Mouse (Mus musculus) MEL (cell line): ENCODE results near the gene Osbpl8. TPM values are rescaled to one million over a fixed set of nuclear protein-coding genes. Genes with fewer than 3 reads are reported as not detected.

Source experiments
- DNase-seq: peaks from one replicate; pipeline ENCODE4 v3.0.0; 2011; ENCODE audit warnings: low read depth, low spot score
- H3K27ac ChIP-seq: 2 replicates; pipeline ENCODE4 v1.5.1; 2012; ENCODE audit warnings: low read depth, mild to moderate bottlenecking, control low read depth, low read length, moderate library complexity; ENCODE audit not compliant: control insufficient read depth
- H3K27me3 ChIP-seq, 2 experiments: fragments of 150-350 bp in 1 of 2; sonication (generic) in 1 of 2; 2 replicates each; pipeline ENCODE4 v1.6.1; 2012; ENCODE audit warnings: low read length in 2 of 2, mild to moderate bottlenecking in 2 of 2, improper control_type of control experiment in 1 of 2, moderate library complexity in 1 of 2; ENCODE audit not compliant: insufficient read depth in 2 of 2, control insufficient read depth in 1 of 2
- H3K36me3 ChIP-seq, 2 experiments: 2 replicates each; pipeline ENCODE4 v1.6.1; 2012 to 2014; ENCODE audit warnings: low read length in 2 of 2, improper control_type of control experiment in 1 of 2, inconsistent platforms in 1 of 2, mild to moderate bottlenecking in 1 of 2; ENCODE audit not compliant: insufficient read depth in 2 of 2, control insufficient read depth in 1 of 2
- H3K4me1 ChIP-seq, 2 experiments: fragments of 150-350 bp in 1 of 2; sonication (generic) in 1 of 2; 2 replicates each; pipeline ENCODE4 v1.6.1; 2012; ENCODE audit warnings: low read length in 2 of 2, improper control_type of control experiment in 1 of 2, mild to moderate bottlenecking in 1 of 2; ENCODE audit not compliant: insufficient read depth in 2 of 2, control insufficient read depth in 1 of 2
- H3K4me3 ChIP-seq, 2 experiments: fragments of 150-350 bp in 1 of 2; sonication (generic) in 1 of 2; 2 replicates each; pipeline ENCODE4 v1.5.1; 2012; ENCODE audit warnings: low read depth in 2 of 2, low read length in 2 of 2, mild to moderate bottlenecking in 2 of 2, moderate library complexity in 2 of 2, control low read depth in 1 of 2, improper control_type of control experiment in 1 of 2; ENCODE audit not compliant: control insufficient read depth in 1 of 2, insufficient read depth in 1 of 2
- H3K79me2 ChIP-seq: 2 replicates; pipeline ENCODE4 v1.6.1; 2012; ENCODE audit warnings: mild to moderate bottlenecking, low read length, moderate library complexity; ENCODE audit not compliant: control insufficient read depth, poor library complexity, insufficient read depth
- H3K9ac ChIP-seq: 2 replicates; pipeline ENCODE4 v1.6.1; 2012; ENCODE audit warnings: low read depth, mild to moderate bottlenecking, control low read depth, low read length, moderate library complexity; ENCODE audit not compliant: control insufficient read depth, poor library complexity, severe bottlenecking
- H3K9me3 ChIP-seq: fragments of 150-350 bp; sonication (generic); replicated peaks from 2 replicates; pipeline ENCODE4 v1.6.1; 2012; ENCODE audit warnings: mild to moderate bottlenecking, low read length, improper control_type of control experiment, moderate library complexity; ENCODE audit not compliant: insufficient read depth
- BHLHE40 ChIP-seq: IDR thresholded peaks from 2 replicates; pipeline ENCODE4 v1.6.1; 2012; ENCODE audit warnings: low read depth, mild to moderate bottlenecking, inconsistent platforms, low read length, improper control_type of control experiment, borderline replicate concordance
- E2F4 ChIP-seq: IDR thresholded peaks from 2 replicates; pipeline ENCODE4 v1.6.1; 2011; ENCODE audit warnings: low read depth, low read length, improper control_type of control experiment, borderline replicate concordance
- EP300 ChIP-seq, 2 experiments: IDR thresholded peaks; 2 replicates each; pipeline ENCODE4 v1.6.1; 2011; ENCODE audit warnings: improper control_type of control experiment in 2 of 2, low read length in 2 of 2, low read depth in 1 of 2, mild to moderate bottlenecking in 1 of 2
- ETS1 ChIP-seq: IDR thresholded peaks from 2 replicates; pipeline ENCODE4 v1.6.1; 2012; ENCODE audit warnings: low read depth, mild to moderate bottlenecking, inconsistent platforms, low read length, improper control_type of control experiment, moderate library complexity
- GATA1 ChIP-seq: IDR thresholded peaks from 2 replicates; pipeline ENCODE4 v1.6.1; 2011; ENCODE audit warnings: low read depth, low read length, improper control_type of control experiment
- HCFC1 ChIP-seq: IDR thresholded peaks from 2 replicates; pipeline ENCODE4 v1.6.1; 2012; ENCODE audit warnings: low read depth, mild to moderate bottlenecking, inconsistent platforms, low read length, improper control_type of control experiment, moderate library complexity
- MAZ ChIP-seq: IDR thresholded peaks from 2 replicates; pipeline ENCODE4 v1.6.1; 2012; ENCODE audit warnings: low read depth, mild to moderate bottlenecking, inconsistent platforms, low read length, improper control_type of control experiment
- NRF1 ChIP-seq: IDR thresholded peaks from 2 replicates; pipeline ENCODE4 v1.6.1; 2014; ENCODE audit warnings: low read depth, mild to moderate bottlenecking, inconsistent platforms, low read length, improper control_type of control experiment, moderate library complexity; ENCODE audit not compliant: poor library complexity, insufficient read depth, severe bottlenecking
- POLR2AphosphoS2 ChIP-seq: IDR thresholded peaks from 2 replicates; pipeline ENCODE4 v1.6.1; 2011; ENCODE audit warnings: low read length, improper control_type of control experiment
- RCOR1 ChIP-seq: IDR thresholded peaks from 2 replicates; pipeline ENCODE4 v1.6.1; 2012; ENCODE audit warnings: low read depth, mild to moderate bottlenecking, inconsistent platforms, low read length, improper control_type of control experiment
- TAL1 ChIP-seq: IDR thresholded peaks from 2 replicates; pipeline ENCODE4 v1.6.1; 2012; ENCODE audit warnings: mild to moderate bottlenecking, inconsistent platforms, low read length, moderate library complexity, mixed read lengths
- TBP ChIP-seq: IDR thresholded peaks from 2 replicates; pipeline ENCODE4 v1.8.0; 2011; ENCODE audit warnings: low read depth, low read length, improper control_type of control experiment
- USF1 ChIP-seq: IDR thresholded peaks from 2 replicates; pipeline ENCODE4 v1.6.1; 2014; ENCODE audit warnings: low read depth, mild to moderate bottlenecking, inconsistent platforms, low read length, improper control_type of control experiment, moderate library complexity
- ZC3H11A ChIP-seq: IDR thresholded peaks from 2 replicates; pipeline ENCODE4 v1.6.1; 2012; ENCODE audit warnings: low read depth, mild to moderate bottlenecking, inconsistent platforms, low read length, improper control_type of control experiment
- ZMIZ1 ChIP-seq: IDR thresholded peaks from 2 replicates; pipeline ENCODE4 v1.6.1; 2012; ENCODE audit warnings: low read depth, mild to moderate bottlenecking, inconsistent platforms, low read length, improper control_type of control experiment, moderate library complexity
- polyA plus RNA-seq, 2 experiments: library from polyadenylated mRNA; stranded (reverse) in 1 of 2; unstranded in 1 of 2; fragments of >175 nt in 1 of 2; fragments of >200 nt in 1 of 2; gene quantifications; 2 replicates each; pipeline versions ENCODE4 v1.2.1 to v1.2.4; 2012; ENCODE audit warnings: low replicate concordance in 2 of 2, low read depth in 1 of 2; ENCODE audit not compliant: insufficient read length in 2 of 2, insufficient read depth in 1 of 2, missing spikeins in 1 of 2
- total RNA-seq: library from RNA; depleted of rRNA; stranded (reverse); fragments of 300-350 nt; gene quantifications from 2 replicates; pipeline ENCODE4 v1.2.3, GENCODE M21; 2012

Gene Osbpl8
- total and polyA plus RNA-seq, 3 experiments, result 26.2 to 44.8 (median 33.4) TPM

- Histone ChIP-seq H3K9ac (no peak overlapping the region), H3K79me2 (peaks cover 4% of the 10 kb centered on the region; the same call in 1 of the 2 replicates), H3K4me1 (0 out of 4 replicates have a peak, but pooled peaks cover 0 to 3% of the 10 kb centered on the region in 2 experiments), H3K27ac (no peak overlapping the region), H3K36me3 (peaks cover 2 to 32% of the 10 kb centered on the region in 2 experiments; a peak in 3 of 4 replicates), H3K9me3 (no peaks in the 10 kb centered on the region), H3K4me3 (no peak overlapping the region), H3K27me3 (no peaks in the 10 kb centered on the region)
- no peak for TF ChIP-seq USF1
- no peak for DNase-seq
Measured at GRCm38 (mm10) chr10:111237434-111237833, 72.9 kb downstream of the Osbpl8 start.

DNA sequence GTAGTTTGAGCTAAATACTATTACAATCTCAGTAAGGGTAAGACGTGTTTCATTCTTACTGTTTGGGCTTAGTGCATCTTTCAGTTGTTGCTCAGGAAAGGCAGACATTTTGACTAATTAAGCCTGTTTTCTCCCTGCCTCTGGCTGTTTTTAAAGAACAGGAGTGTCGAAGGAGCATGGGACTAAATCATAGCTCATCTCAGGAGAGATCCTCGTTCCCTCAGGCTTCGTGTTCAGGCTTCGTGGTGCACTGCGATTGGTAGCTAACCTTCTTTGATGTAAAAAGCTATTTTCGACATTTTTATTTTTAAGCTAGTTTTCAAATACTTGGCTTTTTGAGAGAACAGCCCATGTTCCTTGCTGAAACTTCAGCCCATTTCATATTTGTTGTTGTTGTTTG is 78.1 kb downstream of the Osbpl8 start:
- H3K79me2 ChIP-seq, result peaks cover 9% of the 10 kb centered on the region; the same call in 1 of the 2 replicates
- H3K27ac ChIP-seq, result no peak overlapping the region
- peaks cover 7 to 11% of the 10 kb centered on the region in 2 experiments for H3K36me3 ChIP-seq
- H3K9ac ChIP-seq, result no peak overlapping the region
- H3K27me3 ChIP-seq, result no peaks in the 10 kb centered on the region
- no peak overlapping the region for H3K4me3 ChIP-seq
- TF ChIP-seq GATA1 (no peak), HCFC1 (no peak), RCOR1 (no peak), ZC3H11A (no peak), BHLHE40 (no peak), TBP (no peak), EP300 (IDR thresholded peaks at IDR 0.05; ENCODE audit: low read depth in 1 of 2, low read length in 2 of 2) (no peak), TAL1 (no peak), MAZ (no peak), E2F4 (no peak), POLR2AphosphoS2 (no peak), NRF1 (no peak), ETS1 (no peak), USF1 (no peak)
- DNase-seq, result no peak
- peaks cover 0 to 8% of the 10 kb centered on the region in 2 experiments; a peak in 2 of 4 replicates for H3K4me1 ChIP-seq
- no peaks in the 10 kb centered on the region for H3K9me3 ChIP-seq

GRCm38 (mm10) chr10:111247609-111248008 is 83.1 kb downstream of the Osbpl8 start:
- Histone ChIP-seq H3K27ac (no peak overlapping the region), H3K36me3 (peaks cover 5 to 28% of the 10 kb centered on the region in 2 experiments), H3K9ac (no peak overlapping the region), H3K4me3 (no peak overlapping the region), H3K27me3 (no peaks in the 10 kb centered on the region), H3K79me2 (peaks cover 13% of the 10 kb centered on the region; the same call in 1 of the 2 replicates), H3K4me1 (peaks cover 9 to 27% of the 10 kb centered on the region in 2 experiments), H3K9me3 (no peaks in the 10 kb centered on the region)
- TF ChIP-seq GATA1 (0 out of 2 replicates have a peak, but pooled peaks have one; percentile 17), ZMIZ1 (no peak)
- no peak for DNase-seq
